Mouse (Mus musculus): ENCODE results near the gene Macrod2. TPM values are rescaled to one million over a fixed set of nuclear protein-coding genes. Genes with fewer than 3 reads are reported as not detected.

Macrod2 gene
- polyA plus RNA-seq, 1 experiment from 2014 or later = 45.9 TPM

DNA sequence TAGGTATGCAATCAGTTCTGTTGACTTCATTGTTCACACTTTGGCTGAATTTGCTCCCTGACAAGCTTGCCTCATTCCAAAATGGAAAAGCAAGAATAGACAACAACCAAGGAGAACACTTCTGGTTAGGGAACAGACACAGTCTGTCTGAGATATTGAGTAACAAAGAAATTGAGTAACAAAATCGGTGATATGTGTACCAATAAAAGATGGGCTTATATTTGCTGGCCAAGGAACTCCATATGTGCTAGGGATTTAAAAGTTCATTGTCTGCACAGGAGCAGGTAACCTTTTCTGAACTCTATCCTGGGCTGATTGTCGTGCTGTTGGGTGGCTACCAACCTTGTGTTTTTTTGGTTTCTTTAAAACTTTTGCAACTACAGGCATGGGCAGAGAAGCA, 817.2 kb downstream of the Macrod2 start:
- Histone ChIP-seq H3K4me3 (ENCODE audit: low read depth, low read length) (no peak overlapping the region), H3K9me3 (ENCODE audit: control insufficient read depth, low read length) (no peaks in the 10 kb centered on the region), H3K36me3 (ENCODE audit: control insufficient read depth, insufficient read depth, low read length) (no peaks in the 10 kb centered on the region), H3K4me1 (ENCODE audit: control insufficient read depth, insufficient read depth, low read length) (no peaks in the 10 kb centered on the region), H3K4me2 (no peak overlapping the region), H3K9ac (ENCODE audit: low read length) (no peak overlapping the region), H3K27ac (ENCODE audit: low read depth, low read length) (no peak overlapping the region), H3K27me3 (ENCODE audit: control insufficient read depth, insufficient read depth, low read length) (no peaks in the 10 kb centered on the region)
- DNase-seq (ENCODE audit: low spot score, missing footprints) (no peak), ATAC-seq (ENCODE audit: low FRiP score) (no peak)
- WGBS = 88% methylated on average over 2 of the region's 2 CpGs

DNA sequence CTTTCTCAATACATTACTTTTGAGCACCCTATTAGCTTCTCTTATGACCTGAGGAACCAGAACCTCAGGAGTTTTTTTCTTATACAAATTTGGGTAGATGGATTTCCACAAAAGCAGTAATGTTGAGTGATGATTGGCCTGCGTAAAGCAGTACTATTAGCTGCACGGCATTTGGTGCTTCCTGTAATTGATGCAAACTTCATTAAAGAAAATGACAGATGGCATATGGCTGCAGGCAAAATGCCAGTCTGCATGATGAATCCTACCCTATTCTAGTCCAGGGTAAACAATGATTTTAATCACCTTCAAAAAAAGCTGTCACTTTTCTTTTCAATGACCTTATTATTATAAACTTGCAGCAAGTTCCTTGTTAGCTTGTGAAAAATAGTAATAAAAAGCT, 822.4 kb downstream of the Macrod2 start:
- ATAC-seq (ENCODE audit: low FRiP score) = no peak
- H3K27me3 ChIP-seq (ENCODE audit: control insufficient read depth, insufficient read depth, low read length) = no peaks in the 10 kb centered on the region
- no peaks in the 10 kb centered on the region; the same call in 1 of the 2 replicates for H3K9me3 ChIP-seq (ENCODE audit: control insufficient read depth, low read length)
- no peaks in the 10 kb centered on the region for H3K4me1 ChIP-seq (ENCODE audit: control insufficient read depth, insufficient read depth, low read length)
- no peaks in the 10 kb centered on the region for H3K36me3 ChIP-seq (ENCODE audit: control insufficient read depth, insufficient read depth, low read length)
- H3K9ac ChIP-seq (ENCODE audit: low read length) = no peak overlapping the region
- H3K27ac ChIP-seq (ENCODE audit: low read depth, low read length) = no peak overlapping the region
- H3K4me3 ChIP-seq (ENCODE audit: low read depth, low read length) = no peak overlapping the region
- H3K4me2 ChIP-seq = no peak overlapping the region
- peak; percentile 54 for DNase-seq (ENCODE audit: low spot score, missing footprints)
- WGBS = 83% methylated on average over 2 of the region's 2 CpGs

DNA sequence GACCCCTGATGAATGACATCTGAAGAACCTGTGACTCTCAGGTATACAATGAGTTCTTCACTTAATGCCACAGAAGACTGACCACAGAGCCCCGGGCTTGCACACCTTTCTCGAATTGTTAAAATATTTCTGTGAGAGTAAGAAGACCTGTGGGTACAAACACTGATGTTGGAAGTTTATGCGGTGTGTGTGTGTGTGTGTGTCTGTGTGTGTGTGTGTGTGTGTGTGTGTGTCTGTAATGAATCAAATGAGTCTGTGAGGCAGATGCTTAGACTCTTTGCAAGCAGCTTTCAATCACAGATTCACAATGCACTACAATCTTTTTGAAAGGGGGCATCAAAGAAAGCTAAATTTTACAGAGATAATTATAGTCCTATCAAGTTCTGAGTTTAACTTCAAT, 822.8 kb downstream of the Macrod2 start:
- Histone ChIP-seq H3K4me3 (ENCODE audit: low read depth, low read length) (no peak overlapping the region), H3K9me3 (ENCODE audit: control insufficient read depth, low read length) (no peaks in the 10 kb centered on the region; the same call in 1 of the 2 replicates), H3K9ac (ENCODE audit: low read length) (no peak overlapping the region), H3K36me3 (ENCODE audit: control insufficient read depth, insufficient read depth, low read length) (no peaks in the 10 kb centered on the region), H3K27ac (ENCODE audit: low read depth, low read length) (no peak overlapping the region), H3K27me3 (ENCODE audit: control insufficient read depth, insufficient read depth, low read length) (no peaks in the 10 kb centered on the region), H3K4me1 (ENCODE audit: control insufficient read depth, insufficient read depth, low read length) (no peaks in the 10 kb centered on the region), H3K4me2 (no peak overlapping the region)
- DNase-seq (ENCODE audit: low spot score, missing footprints) (peak; percentile 33), ATAC-seq (ENCODE audit: low FRiP score) (no peak)
- WGBS = 88% methylated on average over 3 of the region's 3 CpGs

DNA sequence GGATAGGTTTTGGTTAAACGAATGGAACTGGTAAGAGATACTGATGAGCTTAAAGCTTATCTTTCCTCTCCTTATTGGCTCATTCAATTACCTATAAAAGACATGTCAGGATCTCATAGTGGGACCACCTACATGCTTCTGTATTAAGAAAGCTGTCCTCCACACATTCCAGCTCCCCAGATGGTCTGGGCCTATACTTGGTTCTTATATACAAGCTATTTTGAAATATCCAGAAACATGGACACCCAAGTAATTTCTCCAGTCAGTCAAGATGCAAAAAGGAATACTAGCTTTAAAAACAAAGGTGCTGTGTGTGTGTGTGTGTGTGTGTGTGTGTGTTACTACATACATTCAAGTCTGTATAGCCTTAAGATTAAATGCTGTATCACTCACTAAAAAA, 833.7 kb downstream of the Macrod2 start:
- DNase-seq (ENCODE audit: low spot score, missing footprints) (peak; percentile 57), ATAC-seq (ENCODE audit: low FRiP score) (no peak)
- 96% methylated on average over 1 of the region's 1 CpGs for WGBS
- Histone ChIP-seq H3K4me3 (ENCODE audit: low read depth, low read length) (no peak overlapping the region), H3K4me2 (no peak overlapping the region), H3K9me3 (ENCODE audit: control insufficient read depth, low read length) (no peaks in the 10 kb centered on the region), H3K27ac (ENCODE audit: low read depth, low read length) (no peak overlapping the region), H3K27me3 (ENCODE audit: control insufficient read depth, insufficient read depth, low read length) (no peaks in the 10 kb centered on the region), H3K9ac (ENCODE audit: low read length) (no peak overlapping the region), H3K36me3 (ENCODE audit: control insufficient read depth, insufficient read depth, low read length) (no peaks in the 10 kb centered on the region), H3K4me1 (ENCODE audit: control insufficient read depth, insufficient read depth, low read length) (no peaks in the 10 kb centered on the region)

DNA sequence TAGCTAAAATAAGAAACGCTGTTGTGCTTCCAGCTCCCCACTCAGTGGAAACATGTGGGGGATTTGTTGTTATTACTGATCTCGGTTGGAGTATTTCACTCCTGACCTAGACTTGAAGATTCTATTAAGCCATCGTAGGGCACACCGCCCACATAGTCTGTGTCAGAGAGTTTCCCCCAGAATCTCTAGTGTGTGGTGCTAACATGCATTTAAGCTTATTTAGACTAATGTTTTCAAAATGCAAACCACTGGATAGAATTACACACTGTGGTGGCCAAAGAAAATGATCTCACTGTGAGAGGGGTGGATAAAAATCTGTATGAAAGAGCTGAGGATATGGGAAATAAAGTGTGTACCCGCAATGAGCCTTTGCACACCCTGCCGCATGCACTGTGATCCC, 834.7 kb downstream of the Macrod2 start:
- no peaks in the 10 kb centered on the region for H3K9me3 ChIP-seq (ENCODE audit: control insufficient read depth, low read length)
- no peak overlapping the region for H3K4me2 ChIP-seq
- H3K27me3 ChIP-seq (ENCODE audit: control insufficient read depth, insufficient read depth, low read length) = no peaks in the 10 kb centered on the region
- H3K4me1 ChIP-seq (ENCODE audit: control insufficient read depth, insufficient read depth, low read length) = no peaks in the 10 kb centered on the region
- no peak overlapping the region for H3K27ac ChIP-seq (ENCODE audit: low read depth, low read length)
- DNase-seq (ENCODE audit: low spot score, missing footprints) (peak; percentile 82), ATAC-seq (ENCODE audit: low FRiP score) (no peak)
- no peaks in the 10 kb centered on the region for H3K36me3 ChIP-seq (ENCODE audit: control insufficient read depth, insufficient read depth, low read length)
- H3K4me3 ChIP-seq (ENCODE audit: low read depth, low read length) = no peak overlapping the region
- no peak overlapping the region for H3K9ac ChIP-seq (ENCODE audit: low read length)
- 56% methylated on average over 6 of the region's 6 CpGs for WGBS

DNA sequence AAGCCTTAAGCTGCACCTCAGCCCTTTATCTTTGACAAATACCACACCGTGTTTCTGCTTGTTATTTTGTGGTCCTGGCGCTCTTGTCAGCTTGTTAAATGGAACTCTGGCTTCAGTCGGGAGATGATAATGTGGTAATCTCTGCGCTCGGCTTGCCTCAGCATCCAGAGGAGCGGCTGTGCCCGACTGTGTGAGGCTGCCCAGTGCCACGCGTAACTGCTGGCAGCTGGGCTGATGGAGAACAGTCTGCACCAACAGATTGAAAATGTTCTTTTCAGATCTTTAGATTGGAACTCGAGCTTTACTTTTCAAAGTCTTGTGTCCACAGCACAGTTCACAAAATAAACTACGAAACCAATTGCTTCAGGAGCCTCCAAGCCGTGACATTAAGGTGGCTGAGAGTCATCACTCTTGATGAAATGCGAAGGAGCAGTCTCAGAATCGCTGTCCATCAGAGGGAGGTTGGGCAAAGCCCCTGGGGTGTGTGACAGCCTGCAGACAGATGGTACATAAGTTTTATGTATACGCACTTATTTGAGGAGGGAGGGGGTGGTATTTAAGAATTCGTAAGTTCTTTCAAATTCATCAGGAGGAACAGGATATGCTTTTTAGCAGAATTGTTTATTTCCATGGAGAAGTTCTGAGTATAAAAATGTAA, 836.0 kb downstream of the Macrod2 start:
- H3K36me3 ChIP-seq (ENCODE audit: control insufficient read depth, insufficient read depth, low read length) = no peaks in the 10 kb centered on the region
- no peaks in the 10 kb centered on the region for H3K4me1 ChIP-seq (ENCODE audit: control insufficient read depth, insufficient read depth, low read length)
- 31% methylated on average over 16 of the region's 16 CpGs for WGBS
- no peaks in the 10 kb centered on the region for H3K9me3 ChIP-seq (ENCODE audit: control insufficient read depth, low read length)
- no peak overlapping the region for H3K9ac ChIP-seq (ENCODE audit: low read length)
- no peak overlapping the region for H3K4me3 ChIP-seq (ENCODE audit: low read depth, low read length)
- DNase-seq (ENCODE audit: low spot score, missing footprints) (peak; percentile 93), ATAC-seq (ENCODE audit: low FRiP score) (peak; percentile 76)
- no peak overlapping the region for H3K27ac ChIP-seq (ENCODE audit: low read depth, low read length)
- H3K4me2 ChIP-seq = peak overlapping the region; percentile 12; the same call in 1 of the 2 replicates
- no peaks in the 10 kb centered on the region for H3K27me3 ChIP-seq (ENCODE audit: control insufficient read depth, insufficient read depth, low read length)

DNA sequence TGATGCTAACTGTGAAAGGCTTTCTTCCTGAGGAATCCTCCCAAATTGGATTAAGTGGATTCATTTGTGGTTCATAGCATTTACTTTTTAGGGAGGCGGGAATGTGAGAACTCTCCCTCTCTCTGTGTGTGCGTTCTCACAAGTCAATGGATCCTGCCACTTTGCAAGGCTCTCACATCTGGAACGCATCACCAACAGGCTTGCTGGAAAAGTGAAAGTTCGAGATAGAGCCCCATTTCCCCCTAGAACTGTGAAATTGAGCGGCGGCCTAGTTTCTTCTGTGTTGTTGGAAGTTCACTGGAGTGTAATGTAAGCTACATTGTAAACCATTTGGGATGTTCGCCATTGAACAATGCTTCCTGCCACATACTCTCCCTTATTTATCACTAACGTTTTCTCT, 839.2 kb downstream of the Macrod2 start:
- Histone ChIP-seq H3K27me3 (ENCODE audit: control insufficient read depth, insufficient read depth, low read length) (no peaks in the 10 kb centered on the region), H3K9ac (ENCODE audit: low read length) (no peak overlapping the region), H3K9me3 (ENCODE audit: control insufficient read depth, low read length) (no peaks in the 10 kb centered on the region), H3K4me2 (no peak overlapping the region), H3K27ac (ENCODE audit: low read depth, low read length) (no peak overlapping the region), H3K4me1 (ENCODE audit: control insufficient read depth, insufficient read depth, low read length) (no peaks in the 10 kb centered on the region), H3K36me3 (ENCODE audit: control insufficient read depth, insufficient read depth, low read length) (no peaks in the 10 kb centered on the region), H3K4me3 (ENCODE audit: low read depth, low read length) (no peak overlapping the region)
- 52% methylated on average over 8 of the region's 8 CpGs for WGBS
- DNase-seq (ENCODE audit: low spot score, missing footprints) = peak; percentile 75
- ATAC-seq (ENCODE audit: low FRiP score) = no peak

DNA sequence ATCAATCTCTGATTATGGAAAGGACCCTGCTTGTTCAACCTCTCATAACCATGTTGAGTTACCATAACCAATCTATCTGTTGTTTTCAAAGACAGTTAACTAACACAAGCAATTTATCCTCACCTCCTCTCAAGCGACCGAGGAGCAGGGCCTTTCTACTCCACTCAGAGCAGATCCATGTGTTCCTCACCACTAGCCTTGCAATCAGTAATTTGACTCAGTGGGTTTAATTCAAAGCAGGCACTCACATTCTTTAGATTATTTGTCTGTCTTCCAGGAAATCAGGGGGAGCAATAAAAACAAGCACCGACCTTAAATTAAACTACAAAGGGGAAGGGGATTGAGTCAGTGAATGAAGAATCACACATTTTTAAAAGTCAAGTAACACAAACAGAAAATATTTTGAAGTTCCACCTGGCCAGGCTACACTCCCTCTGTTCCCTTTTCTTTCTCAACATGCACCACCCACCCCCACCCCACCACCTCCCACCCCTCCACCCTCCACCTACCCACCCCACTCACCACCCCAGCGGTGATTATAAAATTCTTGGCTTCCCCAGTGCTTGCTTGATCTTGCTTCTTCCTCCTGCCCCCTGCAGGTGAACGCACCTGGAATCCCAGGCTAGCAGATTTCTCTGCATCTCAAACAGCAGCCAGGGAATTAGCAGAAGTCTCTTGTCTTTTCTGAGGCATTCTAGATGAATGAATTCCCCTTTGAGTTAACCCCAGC, 839.8 kb downstream of the Macrod2 start:
- H3K4me2 ChIP-seq = no peak overlapping the region
- H3K9ac ChIP-seq (ENCODE audit: low read length) = no peak overlapping the region
- H3K9me3 ChIP-seq (ENCODE audit: control insufficient read depth, low read length) = no peaks in the 10 kb centered on the region
- no peaks in the 10 kb centered on the region for H3K36me3 ChIP-seq (ENCODE audit: control insufficient read depth, insufficient read depth, low read length)
- no peak overlapping the region for H3K27ac ChIP-seq (ENCODE audit: low read depth, low read length)
- ATAC-seq (ENCODE audit: low FRiP score) (no peak), DNase-seq (ENCODE audit: low spot score, missing footprints) (peak; percentile 76)
- H3K4me3 ChIP-seq (ENCODE audit: low read depth, low read length) = no peak overlapping the region
- 53% methylated on average over 5 of the region's 5 CpGs for WGBS
- H3K27me3 ChIP-seq (ENCODE audit: control insufficient read depth, insufficient read depth, low read length) = no peaks in the 10 kb centered on the region
- no peaks in the 10 kb centered on the region for H3K4me1 ChIP-seq (ENCODE audit: control insufficient read depth, insufficient read depth, low read length)

DNA sequence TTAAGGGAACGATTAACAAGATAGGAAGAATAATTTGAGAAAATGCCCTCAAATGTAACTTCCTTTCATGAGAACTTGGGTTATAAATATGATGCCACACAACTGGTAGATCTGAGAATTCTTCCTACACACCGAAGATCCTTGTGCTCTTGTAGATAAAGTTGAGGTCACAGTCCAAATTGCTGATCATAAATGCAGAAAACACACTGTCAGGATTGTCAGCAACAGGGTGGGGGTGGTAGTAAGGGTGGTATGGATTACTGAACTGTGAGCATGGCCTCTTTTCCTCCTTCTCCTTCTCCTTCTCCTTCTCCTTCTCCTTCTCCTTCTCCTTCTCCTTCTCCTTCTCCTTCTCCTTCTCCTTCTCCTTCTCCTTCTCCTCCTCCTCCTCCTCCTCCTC, 852.6 kb downstream of the Macrod2 start:
- no peak overlapping the region for H3K27ac ChIP-seq (ENCODE audit: low read depth, low read length)
- H3K4me1 ChIP-seq (ENCODE audit: control insufficient read depth, insufficient read depth, low read length) = no peaks in the 10 kb centered on the region
- H3K36me3 ChIP-seq (ENCODE audit: control insufficient read depth, insufficient read depth, low read length) = no peaks in the 10 kb centered on the region
- DNase-seq (ENCODE audit: low spot score, missing footprints) (no peak), ATAC-seq (ENCODE audit: low FRiP score) (no peak)
- WGBS = 85% methylated on average over 2 of the region's 2 CpGs
- H3K9me3 ChIP-seq (ENCODE audit: control insufficient read depth, low read length) = no peaks in the 10 kb centered on the region
- H3K9ac ChIP-seq (ENCODE audit: low read length) = no peak overlapping the region
- no peaks in the 10 kb centered on the region for H3K27me3 ChIP-seq (ENCODE audit: control insufficient read depth, insufficient read depth, low read length)
- H3K4me3 ChIP-seq (ENCODE audit: low read depth, low read length) = no peak overlapping the region
- no peak overlapping the region for H3K4me2 ChIP-seq
